Mouse (Mus musculus) layer of hippocampus, postnatal 14 days (tissue): ENCODE data around the gene Kcnk16. TPM values are rescaled to one million over a fixed set of nuclear protein-coding genes. Genes with fewer than 3 reads are reported as not detected.

Source experiments
- DNase-seq, 2 experiments: peaks; one replicate each; pipeline ENCODE4 v3.0.0; 2021 to 2022; ENCODE audit warnings: low spot score in 2 of 2, mixed read lengths in 1 of 2
- total RNA-seq, 2 experiments: library from RNA; stranded (reverse); gene quantifications; 2 replicates each; pipeline ENCODE4 v1.2.3; 2021

Gene Kcnk16
- total RNA-seq, 2 experiments from 2014 or later: not detected

DNA sequence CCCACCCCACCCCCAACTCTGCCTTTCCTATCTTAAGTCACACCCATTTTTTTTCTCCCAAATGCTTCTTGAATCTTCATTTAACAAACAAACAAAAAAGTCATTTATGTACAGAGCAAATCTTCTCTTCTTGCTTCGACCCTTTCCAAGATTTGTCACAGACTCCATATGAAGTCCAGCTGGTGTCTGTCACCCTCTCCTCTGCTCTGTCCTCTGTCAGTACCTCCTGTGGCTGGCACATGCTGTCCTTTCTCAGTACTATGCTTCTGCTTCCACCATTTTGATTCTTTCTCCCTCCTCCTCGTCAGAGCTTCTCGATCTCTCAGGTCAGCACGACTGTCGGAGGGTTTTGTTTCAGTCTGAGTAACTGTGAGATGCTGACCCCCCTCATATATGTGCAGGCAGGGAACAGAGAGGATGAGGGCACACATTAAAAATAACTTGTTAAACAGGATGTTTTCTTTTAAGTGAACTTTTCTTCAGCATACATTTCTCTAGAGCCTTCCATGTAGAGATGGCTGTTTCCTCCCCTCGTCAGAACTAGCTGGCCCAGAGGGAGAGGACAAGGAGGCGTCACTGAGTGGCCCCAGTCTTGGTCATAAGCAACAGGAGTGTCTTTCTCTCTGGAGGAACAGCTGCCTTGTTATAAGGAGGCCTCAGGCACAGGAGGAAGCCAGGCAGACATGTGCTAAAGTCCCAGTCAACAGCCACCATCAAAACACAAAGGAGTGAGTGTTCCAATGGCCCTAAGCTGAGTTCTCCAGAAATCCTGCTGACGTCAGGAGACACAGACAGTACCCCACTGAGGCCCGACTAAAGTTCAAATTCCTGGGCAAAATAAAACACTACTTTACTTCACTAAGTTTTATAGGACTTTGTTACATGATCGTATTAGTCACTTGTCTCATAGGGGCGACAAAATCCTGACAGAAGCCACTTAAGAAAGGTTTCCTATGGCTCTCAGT lies 35.7 kb downstream of the Kcnk16 start:
- DNase-seq: no peak

DNA sequence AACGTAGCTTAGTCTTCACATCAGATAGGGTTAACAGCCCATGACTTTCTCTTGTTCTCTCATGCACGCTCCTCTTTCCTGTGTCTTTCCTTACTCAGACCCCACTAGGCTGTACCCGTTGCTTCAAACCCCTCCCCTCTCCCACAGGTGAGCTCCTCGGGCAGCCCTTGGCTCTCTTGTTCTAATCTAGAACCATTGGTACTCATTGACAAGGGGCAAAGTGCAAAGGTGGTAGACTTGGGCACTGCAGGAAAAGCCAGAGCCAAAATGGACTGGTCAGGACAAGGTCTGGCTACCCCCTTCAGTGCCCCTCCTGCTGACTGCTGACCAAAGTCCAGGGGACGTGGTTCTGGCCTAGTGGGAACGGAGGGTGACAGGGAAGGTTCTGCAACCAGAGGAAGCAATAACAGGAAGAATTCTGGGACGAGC lies 38.9 kb downstream of the Kcnk16 start:
- no peak for DNase-seq

DNA sequence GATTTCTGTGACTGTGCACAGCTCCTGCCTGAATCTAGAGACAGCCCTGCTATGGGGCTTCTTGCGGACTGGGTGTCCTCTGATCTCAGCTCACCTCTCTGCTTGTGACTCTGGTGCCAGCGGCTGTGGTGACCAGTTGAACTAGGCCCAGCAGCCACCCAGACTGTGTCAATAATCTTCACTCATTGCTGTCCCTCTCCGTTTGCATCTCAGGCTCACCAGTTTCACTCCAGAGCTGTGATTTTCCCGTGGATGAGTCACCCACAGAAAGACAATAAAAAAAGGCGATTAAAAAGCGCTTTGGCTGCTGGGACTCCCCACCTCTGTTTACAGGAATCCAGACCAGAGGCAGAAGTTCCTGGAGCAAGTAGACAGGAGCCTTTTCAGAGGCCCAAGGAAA lies 39.6 kb downstream of the Kcnk16 start:
- no peak for DNase-seq

DNA sequence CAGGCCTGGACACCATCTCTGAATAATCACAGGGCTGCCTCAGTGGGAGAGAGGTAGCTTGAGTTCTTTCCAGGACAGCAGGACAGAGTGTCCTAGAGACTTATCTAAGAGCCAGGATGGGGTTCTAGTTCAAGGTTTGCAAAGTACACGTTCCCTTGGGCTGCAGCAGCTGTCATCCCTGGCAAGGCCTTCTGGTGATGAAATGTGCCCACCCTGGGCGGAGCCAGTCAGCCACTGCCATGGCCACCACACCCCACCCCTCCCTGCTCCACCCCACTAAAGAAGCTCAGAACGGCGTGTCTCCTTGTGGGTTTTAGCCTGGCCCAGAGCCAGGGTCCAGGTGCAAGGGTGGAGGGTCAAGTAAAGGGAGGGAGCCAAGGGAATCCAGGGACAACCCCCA lies 40.7 kb downstream of the Kcnk16 start:
- no peak for DNase-seq

DNA sequence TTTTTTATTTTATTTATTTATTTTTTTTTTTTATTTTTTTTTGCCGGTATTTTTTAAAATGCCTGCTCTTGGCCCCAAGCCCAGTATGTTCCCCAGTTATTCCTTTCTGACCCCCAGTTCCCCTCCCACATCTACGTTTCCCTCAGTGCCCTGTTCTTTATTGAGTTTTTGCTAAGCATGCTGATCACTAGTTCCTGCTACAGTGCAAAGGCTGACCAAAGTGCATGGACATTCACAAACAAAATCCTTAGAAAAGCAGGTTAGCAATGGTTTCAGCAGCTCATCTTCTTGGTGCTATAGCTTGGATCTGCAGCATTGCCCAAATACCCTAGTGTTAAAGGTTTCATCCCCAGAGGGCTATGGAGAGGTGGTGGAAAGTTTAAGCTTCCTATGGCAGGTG lies 42.0 kb downstream of the Kcnk16 start:
- no peak for DNase-seq

DNA sequence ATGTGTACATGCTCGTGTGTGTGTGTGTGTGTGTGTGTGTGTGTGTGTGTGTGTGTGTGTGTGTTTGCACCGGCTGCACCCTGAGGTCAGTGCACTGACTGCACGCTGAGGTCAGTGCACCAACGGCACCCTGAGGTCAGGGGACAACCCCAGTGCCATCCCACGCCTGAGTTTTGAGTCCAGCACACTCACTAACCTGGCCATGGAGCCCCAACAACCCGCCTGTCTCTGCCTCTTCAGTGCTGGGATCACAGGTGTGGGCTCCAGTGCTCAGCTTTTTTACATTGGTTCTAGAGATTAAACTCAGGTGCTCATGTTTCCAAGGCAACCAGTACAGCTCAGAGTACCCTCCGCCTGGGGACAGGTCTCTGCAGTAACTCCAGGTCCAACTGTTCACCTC lies 42.5 kb downstream of the Kcnk16 start:
- DNase-seq: no peak

DNA sequence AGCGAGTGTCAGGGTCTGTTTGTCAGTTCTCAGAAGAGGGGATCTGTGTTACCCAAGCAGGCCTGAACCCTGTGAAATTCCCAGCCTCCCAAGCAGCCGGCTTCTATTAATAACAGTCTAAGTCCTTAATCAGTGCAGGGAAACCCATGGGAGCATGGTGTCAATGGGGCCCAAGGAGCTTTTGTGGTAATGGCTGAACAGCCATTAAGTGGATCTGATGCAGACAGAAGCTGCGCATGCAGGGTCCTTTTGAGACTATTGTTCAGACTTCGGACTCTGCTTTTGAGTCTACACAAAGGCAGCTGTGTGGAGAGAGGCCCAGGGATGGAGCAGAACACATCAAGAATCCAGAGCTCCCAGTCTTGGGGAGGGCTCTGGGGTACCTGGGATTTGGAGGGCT lies 43.5 kb downstream of the Kcnk16 start:
- no peak for DNase-seq

DNA sequence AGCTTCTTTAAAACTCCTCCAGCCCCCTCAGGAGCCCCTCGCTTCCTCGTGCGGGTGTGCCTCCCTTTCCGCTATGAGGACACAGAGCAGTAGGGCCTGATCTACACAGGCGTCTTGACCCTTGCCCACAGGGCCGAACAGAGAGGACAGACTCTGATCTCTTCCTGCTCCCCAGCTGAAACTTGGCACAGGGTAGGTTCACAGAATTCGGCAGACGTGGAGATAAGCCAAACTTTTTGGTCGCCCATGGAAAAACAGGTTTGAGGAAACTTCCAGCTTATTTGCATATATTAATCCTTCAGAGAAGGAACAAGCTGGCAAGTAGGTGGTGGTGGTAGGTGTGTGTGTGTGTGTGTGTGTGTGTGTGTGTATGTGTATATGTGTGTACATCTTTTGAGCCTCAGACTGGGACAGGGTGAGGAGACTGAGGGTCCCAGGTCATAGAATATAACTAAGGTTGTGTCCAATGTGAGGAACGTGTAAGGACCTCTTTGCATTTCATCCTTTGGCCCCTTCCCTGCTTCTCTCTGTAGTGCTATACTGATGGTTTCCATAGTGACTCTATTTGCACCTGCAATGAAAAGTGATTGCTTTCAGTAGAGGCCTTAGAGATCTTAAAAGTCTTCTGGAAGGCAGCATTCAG lies 44.3 kb downstream of the Kcnk16 start:
- DNase-seq: no peak

DNA sequence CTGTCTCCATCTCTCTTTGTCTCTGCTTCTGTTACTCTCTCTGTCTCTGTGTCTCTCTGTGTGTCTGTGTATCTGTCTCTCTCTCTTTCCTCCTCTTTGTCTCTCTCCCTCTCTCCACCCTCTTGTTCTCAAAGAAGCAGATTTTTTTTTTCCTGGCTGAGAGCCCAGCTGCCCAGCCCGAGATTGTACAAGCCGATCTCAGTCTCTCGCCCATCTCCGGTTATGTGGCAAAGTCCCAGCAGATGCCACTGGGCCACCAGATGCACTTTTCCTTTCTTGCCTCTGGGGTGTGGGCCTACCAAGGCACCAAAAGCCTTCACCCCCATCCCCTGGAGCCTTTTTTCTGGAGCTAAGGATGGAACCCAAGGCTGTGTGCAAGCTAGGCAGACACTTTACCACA lies 44.8 kb downstream of the Kcnk16 start:
- DNase-seq: peak in 1 of 2 experiments; percentile 11

DNA sequence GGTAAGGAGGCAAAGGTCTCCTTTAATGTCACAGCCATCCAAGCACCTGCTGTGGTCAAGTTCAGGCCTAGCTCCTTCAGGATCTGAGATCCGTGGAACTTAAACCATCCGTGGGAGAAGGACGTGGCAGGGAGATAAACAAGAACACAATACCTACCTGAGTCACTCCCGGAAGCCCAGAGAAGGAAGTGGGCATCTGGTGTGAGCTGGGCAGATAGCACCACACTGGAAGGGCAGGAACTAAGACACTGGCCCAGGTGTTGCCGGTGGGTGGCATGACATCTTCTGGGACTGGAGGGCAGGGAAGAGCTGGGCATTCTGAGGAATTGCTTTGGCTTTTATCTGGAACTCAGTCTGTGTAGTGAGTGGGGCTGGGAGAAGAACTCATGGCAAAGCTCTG lies 45.7 kb downstream of the Kcnk16 start:
- DNase-seq: no peak

DNA sequence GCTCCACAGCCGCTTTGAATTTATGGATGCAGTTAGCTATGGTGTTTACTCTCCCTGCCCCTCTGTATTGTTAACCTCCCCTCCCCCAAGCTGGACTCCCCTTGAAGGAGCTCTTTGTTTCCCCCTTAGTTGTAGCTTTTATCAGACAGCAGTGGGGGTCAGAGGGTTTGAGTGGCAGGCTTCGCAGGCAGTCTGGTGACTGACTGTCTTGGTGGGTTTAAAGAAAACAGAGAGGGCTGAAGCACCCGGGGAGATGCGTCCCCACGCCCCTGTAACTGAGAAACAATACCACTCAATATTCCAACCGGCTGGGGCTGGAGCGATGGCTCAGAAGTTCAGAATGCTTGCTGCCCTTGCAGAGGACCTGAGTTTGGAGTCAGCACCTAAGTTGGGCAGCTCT lies 47.9 kb downstream of the Kcnk16 start:
- DNase-seq: no peak

DNA sequence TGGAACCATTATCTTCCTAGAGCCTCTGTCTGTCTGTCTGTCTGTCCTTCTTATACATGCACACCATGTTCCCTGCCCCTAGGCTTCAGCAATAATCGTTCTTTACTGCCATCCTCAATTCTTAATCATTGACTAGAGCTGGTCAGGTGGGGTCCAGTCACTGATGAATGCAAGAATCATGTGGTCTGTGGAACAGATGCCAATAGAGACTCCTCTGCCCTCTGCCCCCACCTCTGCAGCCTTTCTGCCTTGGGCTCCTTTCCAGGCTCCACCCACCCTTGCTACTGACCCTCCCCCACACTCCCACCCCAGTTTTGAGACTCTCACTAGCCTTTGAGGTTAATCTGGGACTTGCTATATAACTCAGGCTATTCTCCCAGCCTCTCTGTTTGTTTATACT lies 49.1 kb downstream of the Kcnk16 start:
- no peak for DNase-seq

DNA sequence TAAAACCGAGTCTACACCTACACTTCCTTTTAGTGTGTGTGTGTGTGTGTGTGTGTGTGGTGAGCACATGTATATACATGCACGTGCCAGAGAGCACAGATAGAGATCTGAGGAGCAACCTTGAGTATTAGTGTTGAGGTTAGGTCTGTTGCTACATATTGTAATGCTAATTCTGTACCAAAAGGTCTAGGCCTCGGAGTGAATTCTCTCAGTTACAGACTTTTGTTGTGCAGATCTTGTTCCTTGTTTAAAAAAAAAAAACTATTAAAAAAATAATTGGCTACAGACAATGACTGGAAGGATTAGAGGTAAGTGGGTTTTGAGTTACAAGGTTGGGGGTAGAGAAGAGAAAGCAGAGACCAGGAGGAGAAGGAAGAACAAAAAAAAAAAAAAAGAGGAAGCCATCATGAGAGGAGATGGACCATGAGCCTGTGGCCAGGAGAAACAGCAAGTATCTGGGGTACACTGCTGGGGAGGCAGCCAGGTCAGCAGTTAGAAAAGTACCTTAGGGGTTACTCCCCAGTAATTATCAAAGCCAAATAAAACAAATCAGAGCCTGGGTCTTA lies 51.6 kb downstream of the Kcnk16 start:
- no peak for DNase-seq

DNA sequence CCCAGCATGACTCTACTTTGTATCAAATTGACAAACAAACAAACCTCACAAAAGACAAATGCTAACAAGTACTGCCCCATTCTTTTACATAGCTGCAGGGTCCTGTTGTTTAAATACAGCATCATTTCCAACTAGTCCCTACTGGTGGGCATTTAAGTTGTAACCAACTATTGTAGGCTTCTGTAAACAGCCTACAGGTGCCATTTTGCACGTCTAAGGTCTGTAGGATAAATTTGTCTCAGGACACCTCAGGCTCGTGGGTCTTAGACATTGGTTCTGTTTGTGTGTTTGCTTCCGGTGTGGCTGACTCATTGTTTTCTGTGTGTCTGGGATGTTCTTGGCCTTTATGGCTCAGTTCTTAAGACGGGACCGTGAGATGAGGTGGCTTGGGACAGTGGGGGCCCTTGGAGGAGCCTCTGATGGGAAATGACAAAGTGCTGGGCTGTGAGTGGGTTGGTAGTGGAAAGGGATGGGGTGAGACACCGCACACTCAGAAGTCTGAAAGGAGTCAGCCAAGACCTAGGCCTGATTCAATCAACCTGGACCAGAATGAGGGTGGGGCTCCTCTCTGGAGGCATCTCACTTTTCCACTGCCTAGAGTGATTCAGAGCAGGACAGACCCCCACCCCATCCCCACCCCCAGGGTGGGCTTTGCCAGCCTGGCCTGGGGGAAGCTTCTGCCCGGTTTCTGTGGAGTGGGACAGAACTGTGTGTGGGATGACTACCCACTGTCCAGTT lies 52.3 kb downstream of the Kcnk16 start:
- DNase-seq: no peak

DNA sequence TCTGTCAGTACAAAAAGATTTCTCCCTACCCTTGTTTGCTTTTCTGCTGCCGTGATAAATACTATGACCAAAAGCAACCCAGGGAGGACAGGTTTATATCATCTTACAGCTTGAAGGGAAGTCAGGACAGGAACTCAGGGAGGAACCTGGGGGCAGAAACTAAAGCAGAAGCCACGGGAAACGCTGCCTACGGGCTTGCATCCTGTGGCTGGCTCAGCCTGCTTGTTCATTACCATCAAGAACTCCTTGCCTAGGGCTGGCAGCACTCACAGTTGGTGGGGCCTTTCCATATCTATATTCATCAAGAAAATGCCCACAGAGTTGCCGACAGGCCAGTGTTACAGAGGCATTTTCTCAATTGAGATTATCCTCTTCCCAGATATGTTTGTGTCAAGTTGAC lies 53.2 kb downstream of the Kcnk16 start:
- DNase-seq: no peak

DNA sequence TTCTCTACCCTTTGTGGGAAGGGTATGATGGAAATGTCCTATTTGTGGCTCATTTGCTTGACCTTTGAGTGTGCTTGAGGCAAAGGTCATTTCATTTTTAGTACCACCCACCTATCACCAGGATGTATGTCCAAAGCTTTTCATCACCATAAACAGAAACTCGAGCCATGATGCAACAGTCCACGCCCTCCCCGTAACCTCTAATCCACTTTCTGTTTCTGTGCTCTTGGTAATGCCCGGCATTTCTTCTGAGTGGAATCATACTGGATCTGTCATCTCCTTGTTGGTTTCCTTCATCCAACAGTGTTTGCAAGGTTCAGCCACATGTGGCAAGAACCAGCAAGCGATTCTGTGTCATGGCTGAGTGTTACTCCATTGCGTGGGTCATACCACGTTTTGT lies 54.9 kb downstream of the Kcnk16 start:
- no peak for DNase-seq

DNA sequence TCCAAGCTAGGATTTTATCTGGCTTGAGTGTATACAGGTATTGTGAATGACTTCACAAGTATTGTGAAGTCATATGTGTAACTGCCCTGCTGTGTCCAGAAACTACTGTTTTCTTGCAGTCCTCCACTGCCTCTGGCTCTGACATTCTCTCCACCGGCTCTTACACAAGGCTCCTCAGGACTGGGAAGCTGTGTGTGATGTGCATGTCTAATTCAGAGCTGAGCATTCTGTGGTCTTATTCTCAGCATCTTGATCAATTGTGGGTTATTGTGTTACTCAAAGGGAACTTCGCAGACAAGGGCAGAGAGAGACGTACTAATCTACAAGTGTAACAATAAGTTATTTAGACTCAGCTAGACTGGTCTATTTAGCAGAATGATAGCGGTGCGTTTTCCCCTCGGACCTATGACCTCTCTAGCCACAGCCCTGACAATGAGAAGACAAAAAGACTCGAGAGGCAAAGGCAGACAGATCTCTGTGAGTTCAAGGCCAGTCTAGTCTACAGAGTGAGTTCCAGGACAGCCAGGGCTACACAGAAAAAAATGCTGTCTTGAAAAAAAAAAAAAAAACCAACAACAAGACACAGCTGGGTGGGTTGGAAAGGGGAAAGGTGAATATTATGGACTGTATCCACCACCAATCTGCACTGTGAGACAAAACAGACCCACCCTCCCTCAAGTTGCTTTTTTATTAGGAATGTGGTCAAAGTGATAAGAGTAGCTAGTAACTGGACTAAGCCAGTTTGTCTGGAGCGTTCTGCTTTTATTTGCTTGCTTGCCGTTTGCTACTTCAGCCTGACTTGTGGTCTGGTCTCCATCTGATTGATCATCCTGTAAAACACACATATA lies 57.0 kb downstream of the Kcnk16 start:
- no peak for DNase-seq
